Mouse (Mus musculus) liver, adult 2 months (tissue): ENCODE results near the gene Thsd1.

Source experiments
- CTCF ChIP-seq: fragments of 200-500 bp; IDR thresholded peaks from 2 replicates; pipeline ENCODE4 v1.5.1; 2011; ENCODE audit warnings: low read depth, low read length, control low read depth
- POLR2A ChIP-seq: fragments of 200-500 bp; IDR thresholded peaks from 2 replicates; pipeline ENCODE4 v1.6.1; 2011; ENCODE audit warnings: low read length, control low read depth; ENCODE audit not compliant: insufficient read depth; ENCODE audit errors: extremely low read depth

GRCm38 (mm10) chr8:22265194-22265593, 38.1 kb downstream of the Thsd1 start:
- no peak for TF ChIP-seq POLR2A
- no peak for TF ChIP-seq CTCF
